Mouse (Mus musculus) cerebellum, adult 2 months (tissue): ENCODE measurements at regions not wholly inside any gene's neighbourhood (a gene's known extent, or its start where the extent isn't known, plus 50 kb on each side); places are given as distances from the start of the nearest gene placed in this dataset.

Source experiments
- DNase-seq, 2 experiments: peaks; one replicate each; pipeline ENCODE4 v3.0.0; 2021
- H3K27ac ChIP-seq: fragments of 200-500 bp; 2 replicates; pipeline ENCODE4 v1.5.1; 2012; ENCODE audit warnings: low read length, control low read depth, inconsistent platforms; ENCODE audit not compliant: insufficient read depth
- H3K27me3 ChIP-seq: fragments of 200-500 bp; 2 replicates; pipeline ENCODE4 v1.6.1; 2012; ENCODE audit warnings: inconsistent platforms, mild to moderate bottlenecking, low read length, moderate library complexity; ENCODE audit not compliant: control insufficient read depth, insufficient read depth
- H3K4me1 ChIP-seq: fragments of 200-500 bp; 2 replicates; pipeline ENCODE4 v1.6.1; 2011; ENCODE audit warnings: low read length; ENCODE audit not compliant: control insufficient read depth, insufficient read depth
- H3K4me3 ChIP-seq: fragments of 200-500 bp; replicated peaks from 2 replicates; pipeline ENCODE3; 2011; ENCODE audit warnings: mild to moderate bottlenecking, low read depth, low read length, control low read depth; ENCODE audit not compliant: insufficient read depth
- CTCF ChIP-seq: fragments of 200-500 bp; IDR thresholded peaks from 2 replicates; pipeline ENCODE4 v1.5.1; 2011; ENCODE audit warnings: low read depth, mild to moderate bottlenecking, control low read depth, low read length, moderate library complexity, borderline replicate concordance; ENCODE audit not compliant: insufficient read depth
- POLR2A ChIP-seq: fragments of 200-500 bp; IDR thresholded peaks from 2 replicates; pipeline ENCODE4 v1.6.1; 2011; ENCODE audit warnings: low read length, control low read depth, borderline replicate concordance; ENCODE audit not compliant: insufficient read depth
- WGBS: fragments of 180-500 bp; shearing (Covaris S2); methylation state at CpG from one replicate; pipeline ENCODE4 v1.1.7; 2018; 5-methylcytosine and 5-hydroxymethylcytosine counted together

GRCm38 (mm10) chr1:42025781-42026180, 669.8 kb upstream of the Pou3f3 start:
- Histone ChIP-seq H3K4me3 (no peak overlapping the region), H3K27ac (no peak overlapping the region), H3K4me1 (no peaks in the 10 kb centered on the region), H3K27me3 (no peaks in the 10 kb centered on the region)
- no peak for DNase-seq
- TF ChIP-seq POLR2A, result no peak
- no peak for TF ChIP-seq CTCF
- WGBS, result 90% methylated on average over 6 of the region's 6 CpGs

GRCm38 (mm10) chr1:42026423-42026822, 669.1 kb upstream of the Pou3f3 start:
- no peak overlapping the region for H3K4me3 ChIP-seq
- no peak overlapping the region for H3K27ac ChIP-seq
- TF ChIP-seq POLR2A (no peak), CTCF (no peak)
- no peaks in the 10 kb centered on the region for H3K4me1 ChIP-seq
- H3K27me3 ChIP-seq, result no peaks in the 10 kb centered on the region
- no peak for DNase-seq
- WGBS, result 77% methylated on average over 5 of the region's 5 CpGs

- Histone ChIP-seq H3K27ac (no peak overlapping the region), H3K4me3 (no peak overlapping the region), H3K4me1 (no peaks in the 10 kb centered on the region), H3K27me3 (no peaks in the 10 kb centered on the region)
- peak in 1 of 2 experiments; percentile 4 for DNase-seq
- 19% methylated on average over 2 of the region's 2 CpGs for WGBS
- TF ChIP-seq POLR2A (no peak), CTCF (no peak)
Measured at GRCm38 (mm10) chr1:42033786-42034185, 661.8 kb upstream of the Pou3f3 start.

- TF ChIP-seq CTCF (no peak), POLR2A (no peak)
- no peak for DNase-seq
- H3K4me3 ChIP-seq, result no peak overlapping the region
- 87% methylated on average over 4 of the region's 4 CpGs for WGBS
- no peaks in the 10 kb centered on the region for H3K27me3 ChIP-seq
- H3K4me1 ChIP-seq, result no peaks in the 10 kb centered on the region
- H3K27ac ChIP-seq, result no peak overlapping the region
Measured at GRCm38 (mm10) chr1:42035371-42035770, 660.2 kb upstream of the Pou3f3 start.

GRCm38 (mm10) chr1:42041544-42041943, 654.0 kb upstream of the Pou3f3 start:
- H3K4me3 ChIP-seq, result no peak overlapping the region
- H3K27me3 ChIP-seq, result no peaks in the 10 kb centered on the region
- H3K4me1 ChIP-seq, result no peaks in the 10 kb centered on the region
- WGBS, result 64% methylated on average over 2 of the region's 2 CpGs
- TF ChIP-seq POLR2A (no peak), CTCF (no peak)
- H3K27ac ChIP-seq, result no peak overlapping the region
- no peak for DNase-seq

- TF ChIP-seq POLR2A (no peak), CTCF (no peak)
- Histone ChIP-seq H3K4me3 (no peak overlapping the region), H3K27ac (no peak overlapping the region), H3K4me1 (no peaks in the 10 kb centered on the region), H3K27me3 (no peaks in the 10 kb centered on the region)
- DNase-seq, result no peak
Measured at GRCm38 (mm10) chr1:42058494-42058893, 637.1 kb upstream of the Pou3f3 start.

GRCm38 (mm10) chr1:42070064-42070463, 625.5 kb upstream of the Pou3f3 start:
- Histone ChIP-seq H3K4me3 (no peak overlapping the region), H3K27me3 (no peaks in the 10 kb centered on the region), H3K4me1 (no peaks in the 10 kb centered on the region), H3K27ac (no peak overlapping the region)
- 72% methylated on average over 5 of the region's 5 CpGs for WGBS
- TF ChIP-seq CTCF (no peak), POLR2A (no peak)
- DNase-seq, result no peak

GRCm38 (mm10) chr1:42096026-42096425, 599.5 kb upstream of the Pou3f3 start:
- no peak for TF ChIP-seq POLR2A
- TF ChIP-seq CTCF, result no peak

More at GRCm38 (mm10) chr1:42096026-42096425, 599.5 kb upstream of the Pou3f3 start:
- Histone ChIP-seq H3K4me1 (no peaks in the 10 kb centered on the region), H3K27me3 (no peaks in the 10 kb centered on the region), H3K27ac (no peak overlapping the region), H3K4me3 (no peak overlapping the region)
- WGBS, result 8% methylated on average over 2 of the region's 2 CpGs
- DNase-seq, result no peak
